25 mouse cellular contexts compared by ENCODE assay signal in genomic region chr17:68288094-68288493, GRCm38 (mm10). TPM values are rescaled to one million over a fixed set of nuclear protein-coding genes. Genes with fewer than 3 reads are reported as not detected.
DNase-seq lines count a peak whose midpoint lies in the region; ATAC-seq and TF ChIP-seq lines count a peak whose summit lies in the region.
"Had no signal": no experiment of that assay in that cellular context is flagged by ENCODE, and none has a peak within 500 bp of the region (broad histone marks: within the 10 kb centered on the region; RNA-seq: fewer than 3 reads in every experiment).

No protein-coding gene starts in this region.

- no peak overlapping the region for H3K4me2 ChIP-seq in intestine, embryonic 15.5 days (replicated peaks)
- no peak overlapping the region for H3K4me2 ChIP-seq in intestine, embryonic 16.5 days (ENCODE audit: low read depth, low read length)
- H3K4me2 ChIP-seq in liver, embryonic 16.5 days (ENCODE audit: low read depth, low read length): no peak overlapping the region
- H3K4me2 ChIP-seq: embryonic facial prominence, embryonic 15.5 days; heart, embryonic 11.5 days; heart, embryonic 15.5 days; hindbrain, embryonic 13.5 days had no signal

- peak overlapping the region; percentile 74 for H3K27ac ChIP-seq in liver, adult 2 months (replicated peaks; ENCODE audit: insufficient read depth, low read depth, low read length)
- no peak overlapping the region for H3K27ac ChIP-seq in intestine, embryonic 15.5 days
- H3K27ac ChIP-seq in intestine, embryonic 16.5 days (ENCODE audit: low read length): no peak overlapping the region; the same call in 1 of the 2 replicates
- no peak overlapping the region for H3K27ac ChIP-seq in liver, embryonic 16.5 days (ENCODE audit: low read length)
- H3K27ac ChIP-seq: embryonic facial prominence, embryonic 15.5 days; forebrain, embryonic 10.5 days; gastrocnemius, adult 2 months; heart, embryonic 15.5 days; hindbrain, embryonic 13.5 days had no signal

- no peak for TF ChIP-seq CTCF in liver, adult 2 months (IDR thresholded peaks at IDR 0.05; ENCODE audit: low read depth, low read length)

- H3K4me3 ChIP-seq in liver, adult 2 months (ENCODE audit: insufficient read depth, low read depth, low read length): no peak overlapping the region
- no peak overlapping the region for H3K4me3 ChIP-seq in intestine, embryonic 15.5 days (replicated peaks)
- no peak overlapping the region for H3K4me3 ChIP-seq in intestine, embryonic 16.5 days (ENCODE audit: low read length)
- no peak overlapping the region for H3K4me3 ChIP-seq in liver, embryonic 16.5 days (ENCODE audit: low read depth, low read length)
- H3K4me3 ChIP-seq: embryonic facial prominence, embryonic 15.5 days; erythroblast, embryonic 14.5 days; forebrain, embryonic 10.5 days; gastrocnemius, adult 2 months; heart, embryonic 15.5 days; hindbrain, embryonic 13.5 days had no signal

- no peak overlapping the region for H3K9ac ChIP-seq in liver, adult 2 months (ENCODE audit: low read depth, low read length)
- H3K9ac ChIP-seq in intestine, embryonic 15.5 days: no peak overlapping the region
- H3K9ac ChIP-seq in intestine, embryonic 16.5 days (ENCODE audit: low read depth, low read length): no peak overlapping the region
- no peak overlapping the region for H3K9ac ChIP-seq in liver, embryonic 16.5 days (ENCODE audit: low read depth, low read length)
- H3K9ac ChIP-seq: embryonic facial prominence, embryonic 15.5 days; heart, embryonic 15.5 days; hindbrain, embryonic 13.5 days had no signal

- 19% methylated on average over 4 of the region's 4 CpGs for WGBS in liver, adult 2 months
- 73% methylated on average over 4 of the region's 4 CpGs for WGBS in intestine, embryonic 15.5 days
- 76% methylated on average over 4 of the region's 4 CpGs for WGBS in intestine, embryonic 16.5 days
- WGBS in liver, embryonic 16.5 days (ENCODE audit: insufficient replicate concordance): 55% methylated on average over 4 of the region's 4 CpGs

- H3K36me3 ChIP-seq in liver, adult 2 months (ENCODE audit: control insufficient read depth, insufficient read depth, low read length): no peaks in the 10 kb centered on the region
- H3K36me3 ChIP-seq in intestine, embryonic 15.5 days: no peaks in the 10 kb centered on the region
- H3K36me3 ChIP-seq in intestine, embryonic 16.5 days (ENCODE audit: control insufficient read depth, insufficient read depth, low read length): no peaks in the 10 kb centered on the region
- no peaks in the 10 kb centered on the region for H3K36me3 ChIP-seq in liver, embryonic 16.5 days (ENCODE audit: control insufficient read depth, insufficient read depth)
- H3K36me3 ChIP-seq: embryonic facial prominence, embryonic 15.5 days; forebrain, embryonic 10.5 days; heart, embryonic 15.5 days; hindbrain, embryonic 13.5 days had no signal

- TF ChIP-seq POLR2A in liver, adult 2 months (IDR thresholded peaks at IDR 0.05; ENCODE audit: extremely low read depth, insufficient read depth, low read length): no peak

- DNase-seq in liver, adult 2 months (ENCODE audit: extremely low read depth, low read depth, low spot score): peak; percentile 72
- DNase-seq in liver: no peak
- no peak for DNase-seq in neural tube, embryonic 10.5 days (ENCODE audit: extremely low spot score, low spot score)
- DNase-seq in right cerebral cortex, adult 18-20 months: no peak
- DNase-seq: adrenal gland, adult 2 months; adrenal gland, postnatal 25 days; cerebellum, adult 18-20 months; cerebellum, adult 9-11 months; gastrocnemius, adult 2 months; gastrocnemius, postnatal 36 days; heart, adult 18-20 months; heart, postnatal 14 days had no signal

- peak; percentile 51 for ATAC-seq in intestine, embryonic 15.5 days
- ATAC-seq in intestine, embryonic 16.5 days: peak; percentile 55
- ATAC-seq in liver, embryonic 16.5 days (ENCODE audit: low read depth): peak; percentile 71
- ATAC-seq: forebrain, embryonic 14.5 days had no signal

- peaks cover 11% of the 10 kb centered on the region for H3K4me1 ChIP-seq in liver, adult 2 months (ENCODE audit: control insufficient read depth, insufficient read depth, low read length)
- peaks cover 2% of the 10 kb centered on the region for H3K4me1 ChIP-seq in intestine, embryonic 15.5 days (replicated peaks)
- H3K4me1 ChIP-seq in intestine, embryonic 16.5 days (ENCODE audit: control insufficient read depth, insufficient read depth, low read length): peaks cover 18% of the 10 kb centered on the region
- no peaks in the 10 kb centered on the region for H3K4me1 ChIP-seq in liver, embryonic 16.5 days (ENCODE audit: control insufficient read depth, low read depth, low read length)
- H3K4me1 ChIP-seq: embryonic facial prominence, embryonic 15.5 days; heart, embryonic 15.5 days; hindbrain, embryonic 13.5 days had no signal

- H3K27me3 ChIP-seq in liver, adult 2 months (ENCODE audit: control insufficient read depth, insufficient read depth, low read length): no peaks in the 10 kb centered on the region
- no peaks in the 10 kb centered on the region for H3K27me3 ChIP-seq in intestine, embryonic 15.5 days (replicated peaks)
- no peaks in the 10 kb centered on the region for H3K27me3 ChIP-seq in intestine, embryonic 16.5 days (replicated peaks; ENCODE audit: control insufficient read depth, insufficient read depth, low read length)
- H3K27me3 ChIP-seq in liver, embryonic 16.5 days (ENCODE audit: control insufficient read depth, insufficient read depth, low read depth, low read length): no peaks in the 10 kb centered on the region
- H3K27me3 ChIP-seq: embryonic facial prominence, embryonic 15.5 days; heart, embryonic 15.5 days; hindbrain, embryonic 13.5 days had no signal

- H3K79me2 ChIP-seq in liver, adult 2 months (ENCODE audit: control insufficient read depth, insufficient read depth, low read length): no peaks in the 10 kb centered on the region

- no peaks in the 10 kb centered on the region for H3K9me3 ChIP-seq in intestine, embryonic 15.5 days
- H3K9me3 ChIP-seq in intestine, embryonic 16.5 days (ENCODE audit: control insufficient read depth, low read length): no peaks in the 10 kb centered on the region
- no peaks in the 10 kb centered on the region for H3K9me3 ChIP-seq in liver, embryonic 16.5 days (replicated peaks; ENCODE audit: control insufficient read depth, low read length)
- H3K9me3 ChIP-seq: embryonic facial prominence, embryonic 15.5 days; forebrain, embryonic 10.5 days; heart, embryonic 15.5 days; hindbrain, embryonic 13.5 days had no signal

RNA-seq across cellular contexts. Expression of gene L3mbtl4, which starts 14.5 kb away (rescaled TPM):
- total RNA-seq in liver, adult 2 months (2014; rRNA removed): not detected in 2 replicates
- polyA plus RNA-seq in liver, adult 2 months (2012; rRNA removed): not detected in 2 replicates
- polyA plus RNA-seq in intestine, embryonic 15.5 days (2015; fragmentation: Nextera tagmentation; extraction: Ambion mirVana): 0.44 and 0.97 TPM in 2 replicates
- polyA plus RNA-seq in intestine, embryonic 16.5 days (2015; fragmentation: Nextera tagmentation; extraction: Ambion mirVana): 0.46 and 0.53 TPM in 2 replicates
- not detected in 2 replicates for polyA plus RNA-seq in liver, embryonic 16.5 days (2015; fragmentation: Nextera tagmentation; extraction: Ambion mirVana)
- total RNA-seq: ES-E14; heart, postnatal 14 days; hematopoietic stem cell, adult 5-6 weeks had no signal
- polyA plus RNA-seq: embryonic facial prominence, embryonic 11.5 days; embryonic facial prominence, embryonic 15.5 days; erythroblast, embryonic 14.5 days; heart, embryonic 11.5 days; heart, embryonic 15.5 days had no signal
